Mouse (Mus musculus): ENCODE data around the gene Cnih3. TPM values are rescaled to one million over a fixed set of nuclear protein-coding genes. Genes with fewer than 3 reads are reported as not detected.

The Cnih3 gene
- polyA plus RNA-seq, 1 experiment from 2014 or later, result 0.08 TPM

- H3K27me3 ChIP-seq (ENCODE audit: control insufficient read depth, insufficient read depth, low read depth, low read length), result no peaks in the 10 kb centered on the region; the same call in 1 of the 2 replicates
- H3K4me1 ChIP-seq (replicated peaks; ENCODE audit: control insufficient read depth, insufficient read depth, low read length), result no peaks in the 10 kb centered on the region
- ATAC-seq (ENCODE audit: low read depth), result no peak
- 74% methylated on average over 12 of the region's 12 CpGs for WGBS
- H3K9me3 ChIP-seq (ENCODE audit: control insufficient read depth, low read length), result no peaks in the 10 kb centered on the region
- no peaks in the 10 kb centered on the region for H3K36me3 ChIP-seq (ENCODE audit: control insufficient read depth, insufficient read depth, low read length)
- no peak overlapping the region for H3K4me3 ChIP-seq (ENCODE audit: low read length)
- no peak overlapping the region for H3K9ac ChIP-seq (ENCODE audit: low read length)
- H3K4me2 ChIP-seq (ENCODE audit: low read depth, low read length), result no peak overlapping the region
- H3K27ac ChIP-seq (ENCODE audit: low read length), result no peak overlapping the region
Measured at GRCm38 (mm10) chr1:181381410-181382010, 29.1 kb downstream of the Cnih3 start.

- Histone ChIP-seq H3K27me3 (ENCODE audit: control insufficient read depth, insufficient read depth, low read depth, low read length) (no peaks in the 10 kb centered on the region), H3K27ac (ENCODE audit: low read length) (no peak overlapping the region), H3K4me3 (ENCODE audit: low read length) (no peak overlapping the region), H3K4me2 (ENCODE audit: low read depth, low read length) (no peak overlapping the region), H3K4me1 (replicated peaks; ENCODE audit: control insufficient read depth, insufficient read depth, low read length) (peaks cover 2% of the 10 kb centered on the region), H3K9ac (ENCODE audit: low read length) (no peak overlapping the region), H3K9me3 (ENCODE audit: control insufficient read depth, low read length) (peaks cover 3% of the 10 kb centered on the region), H3K36me3 (ENCODE audit: control insufficient read depth, insufficient read depth, low read length) (no peaks in the 10 kb centered on the region)
- 62% methylated on average over 2 of the region's 2 CpGs for WGBS
- ATAC-seq (ENCODE audit: low read depth), result no peak
Measured at GRCm38 (mm10) chr1:181389264-181389663, 36.8 kb downstream of the Cnih3 start.

- ATAC-seq (ENCODE audit: low read depth), result no peak
- Histone ChIP-seq H3K36me3 (ENCODE audit: control insufficient read depth, insufficient read depth, low read length) (no peaks in the 10 kb centered on the region), H3K9me3 (ENCODE audit: control insufficient read depth, low read length) (peaks cover 3% of the 10 kb centered on the region), H3K4me3 (ENCODE audit: low read length) (no peak overlapping the region), H3K27ac (ENCODE audit: low read length) (no peak overlapping the region), H3K4me1 (replicated peaks; ENCODE audit: control insufficient read depth, insufficient read depth, low read length) (peaks cover 2% of the 10 kb centered on the region), H3K9ac (ENCODE audit: low read length) (no peak overlapping the region), H3K4me2 (ENCODE audit: low read depth, low read length) (no peak overlapping the region), H3K27me3 (ENCODE audit: control insufficient read depth, insufficient read depth, low read depth, low read length) (no peaks in the 10 kb centered on the region)
- WGBS, result 92% methylated on average over 2 of the region's 2 CpGs
Measured at GRCm38 (mm10) chr1:181392489-181392888, 40.1 kb downstream of the Cnih3 start.

- H3K4me1 ChIP-seq (replicated peaks; ENCODE audit: control insufficient read depth, insufficient read depth, low read length), result peaks cover 2% of the 10 kb centered on the region
- H3K27ac ChIP-seq (ENCODE audit: low read length), result no peak overlapping the region
- no peak overlapping the region for H3K4me2 ChIP-seq (ENCODE audit: low read depth, low read length)
- no peaks in the 10 kb centered on the region for H3K36me3 ChIP-seq (ENCODE audit: control insufficient read depth, insufficient read depth, low read length)
- H3K9ac ChIP-seq (ENCODE audit: low read length), result no peak overlapping the region
- no peaks in the 10 kb centered on the region for H3K27me3 ChIP-seq (ENCODE audit: control insufficient read depth, insufficient read depth, low read depth, low read length)
- peak; percentile 78 for ATAC-seq (ENCODE audit: low read depth)
- 37% methylated on average over 6 of the region's 6 CpGs for WGBS
- H3K9me3 ChIP-seq (ENCODE audit: control insufficient read depth, low read length), result peaks cover 3% of the 10 kb centered on the region
- no peak overlapping the region for H3K4me3 ChIP-seq (ENCODE audit: low read length)
Measured at GRCm38 (mm10) chr1:181393250-181394149, 41.1 kb downstream of the Cnih3 start.

- H3K9me3 ChIP-seq (ENCODE audit: control insufficient read depth, low read length), result no peaks in the 10 kb centered on the region
- H3K27ac ChIP-seq (ENCODE audit: low read length), result no peak overlapping the region
- H3K4me1 ChIP-seq (replicated peaks; ENCODE audit: control insufficient read depth, insufficient read depth, low read length), result peaks cover 2% of the 10 kb centered on the region
- no peaks in the 10 kb centered on the region for H3K27me3 ChIP-seq (ENCODE audit: control insufficient read depth, insufficient read depth, low read depth, low read length)
- H3K4me2 ChIP-seq (ENCODE audit: low read depth, low read length), result no peak overlapping the region
- 80% methylated on average over 6 of the region's 6 CpGs for WGBS
- H3K9ac ChIP-seq (ENCODE audit: low read length), result no peak overlapping the region
- no peaks in the 10 kb centered on the region for H3K36me3 ChIP-seq (ENCODE audit: control insufficient read depth, insufficient read depth, low read length)
- no peak overlapping the region for H3K4me3 ChIP-seq (ENCODE audit: low read length)
- ATAC-seq (ENCODE audit: low read depth), result no peak
Measured at GRCm38 (mm10) chr1:181395234-181395828, 42.9 kb downstream of the Cnih3 start.

GRCm38 (mm10) chr1:181399179-181399578, 46.8 kb downstream of the Cnih3 start:
- Histone ChIP-seq H3K4me1 (replicated peaks; ENCODE audit: control insufficient read depth, insufficient read depth, low read length) (no peaks in the 10 kb centered on the region), H3K9me3 (ENCODE audit: control insufficient read depth, low read length) (no peaks in the 10 kb centered on the region), H3K4me2 (ENCODE audit: low read depth, low read length) (no peak overlapping the region), H3K9ac (ENCODE audit: low read length) (no peak overlapping the region), H3K36me3 (ENCODE audit: control insufficient read depth, insufficient read depth, low read length) (no peaks in the 10 kb centered on the region), H3K27ac (ENCODE audit: low read length) (no peak overlapping the region), H3K4me3 (ENCODE audit: low read length) (no peak overlapping the region), H3K27me3 (ENCODE audit: control insufficient read depth, insufficient read depth, low read depth, low read length) (no peaks in the 10 kb centered on the region)
- no peak for ATAC-seq (ENCODE audit: low read depth)
- 60% methylated on average over 3 of the region's 3 CpGs for WGBS

GRCm38 (mm10) chr1:181403056-181403455, 50.6 kb downstream of the Cnih3 start:
- Histone ChIP-seq H3K4me1 (replicated peaks; ENCODE audit: control insufficient read depth, insufficient read depth, low read length) (no peaks in the 10 kb centered on the region), H3K27ac (ENCODE audit: low read length) (no peak overlapping the region), H3K36me3 (ENCODE audit: control insufficient read depth, insufficient read depth, low read length) (no peaks in the 10 kb centered on the region), H3K27me3 (ENCODE audit: control insufficient read depth, insufficient read depth, low read depth, low read length) (no peaks in the 10 kb centered on the region), H3K4me3 (ENCODE audit: low read length) (no peak overlapping the region), H3K9ac (ENCODE audit: low read length) (no peak overlapping the region), H3K4me2 (ENCODE audit: low read depth, low read length) (no peak overlapping the region), H3K9me3 (ENCODE audit: control insufficient read depth, low read length) (no peaks in the 10 kb centered on the region)
- 73% methylated on average over 7 of the region's 7 CpGs for WGBS
- ATAC-seq (ENCODE audit: low read depth), result no peak

- Histone ChIP-seq H3K9me3 (ENCODE audit: control insufficient read depth, low read length) (no peaks in the 10 kb centered on the region), H3K4me2 (ENCODE audit: low read depth, low read length) (no peak overlapping the region), H3K4me3 (ENCODE audit: low read length) (no peak overlapping the region), H3K4me1 (replicated peaks; ENCODE audit: control insufficient read depth, insufficient read depth, low read length) (no peaks in the 10 kb centered on the region), H3K9ac (ENCODE audit: low read length) (no peak overlapping the region), H3K36me3 (ENCODE audit: control insufficient read depth, insufficient read depth, low read length) (no peaks in the 10 kb centered on the region), H3K27me3 (ENCODE audit: control insufficient read depth, insufficient read depth, low read depth, low read length) (no peaks in the 10 kb centered on the region), H3K27ac (ENCODE audit: low read length) (no peak overlapping the region)
- no peak for ATAC-seq (ENCODE audit: low read depth)
- 64% methylated on average over 11 of the region's 11 CpGs for WGBS
Measured at GRCm38 (mm10) chr1:181407281-181407680, 54.9 kb downstream of the Cnih3 start.

All from lung, embryonic 16.5 days (tissue).